Mouse (Mus musculus) cortical plate, adult 2 months (tissue): Measurements from ENCODE around the gene Zfp273. TPM values are rescaled to one million over a fixed set of nuclear protein-coding genes. Genes with fewer than 3 reads are reported as not detected.
"Not testable (repeated sequence)": the region's sequence is repeated elsewhere in the genome, so short reads cannot be mapped to it uniquely, and the experiment has no call there.

Experiments used
- H3K27ac ChIP-seq: fragments of 200-500 bp; 2 replicates; pipeline ENCODE4 v1.5.1; 2012; ENCODE audit warnings: low read length, control low read depth, inconsistent platforms; ENCODE audit not compliant: insufficient read depth
- H3K4me1 ChIP-seq: fragments of 200-500 bp; 2 replicates; pipeline ENCODE4 v1.6.1; 2011; ENCODE audit warnings: low read length; ENCODE audit not compliant: control insufficient read depth, insufficient read depth
- H3K4me3 ChIP-seq: fragments of 200-500 bp; 2 replicates; pipeline ENCODE4 v1.5.1; 2011; ENCODE audit warnings: mild to moderate bottlenecking, low read length, control low read depth; ENCODE audit not compliant: insufficient read depth
- CTCF ChIP-seq: fragments of 200-500 bp; IDR thresholded peaks from 2 replicates; pipeline ENCODE4 v1.5.1; 2011; ENCODE audit warnings: mild to moderate bottlenecking, control low read depth, low read length; ENCODE audit not compliant: insufficient read depth; ENCODE audit errors: extremely low read depth
- POLR2A ChIP-seq: fragments of 200-500 bp; IDR thresholded peaks from 2 replicates; pipeline ENCODE4 v1.6.1; 2011; ENCODE audit warnings: mild to moderate bottlenecking, low read length, control low read depth; ENCODE audit not compliant: insufficient read depth; ENCODE audit errors: extremely low read depth
- polyA plus RNA-seq: library from polyadenylated mRNA; depleted of rRNA; stranded (reverse); fragments of >200 nt; gene quantifications from 2 replicates; pipeline ENCODE4 v1.2.3, GENCODE M21; 2012; rRNA removed

The Zfp273 gene
- polyA plus RNA-seq, 1 experiment: 4.4 TPM

DNA sequence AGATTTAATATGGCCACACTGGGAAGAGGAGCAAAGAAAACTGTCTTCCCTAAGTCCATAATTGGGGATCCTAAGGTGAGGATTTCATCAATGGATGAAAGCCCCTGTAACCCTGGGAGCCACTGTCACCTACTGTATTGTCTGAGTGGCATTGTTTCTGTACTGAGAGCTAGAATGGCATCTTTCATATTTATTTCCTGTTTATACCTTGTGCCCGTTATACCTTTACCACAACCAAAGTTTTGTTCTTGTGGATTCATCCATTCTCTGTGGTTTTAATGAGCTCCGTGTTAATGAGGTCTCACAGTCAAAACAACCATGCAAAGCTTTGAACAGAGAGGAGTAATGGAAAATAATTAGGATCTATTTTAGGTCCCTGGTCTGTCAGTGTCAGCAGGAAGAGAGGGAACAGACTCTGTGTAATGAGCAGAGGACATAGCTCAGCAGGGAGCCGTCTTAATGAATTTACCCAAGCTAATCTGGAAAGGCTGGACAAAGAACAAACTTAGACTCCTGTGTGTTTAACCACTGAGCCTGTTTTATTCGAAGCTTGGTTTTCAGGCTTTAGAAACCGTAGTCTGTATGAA lies 51.3 kb downstream of the Zfp273 start:
- Histone ChIP-seq H3K4me1 (no peaks in the 10 kb centered on the region), H3K4me3 (no peak overlapping the region), H3K27ac (no peak overlapping the region)
- no peak for TF ChIP-seq POLR2A
- TF ChIP-seq CTCF: no peak

DNA sequence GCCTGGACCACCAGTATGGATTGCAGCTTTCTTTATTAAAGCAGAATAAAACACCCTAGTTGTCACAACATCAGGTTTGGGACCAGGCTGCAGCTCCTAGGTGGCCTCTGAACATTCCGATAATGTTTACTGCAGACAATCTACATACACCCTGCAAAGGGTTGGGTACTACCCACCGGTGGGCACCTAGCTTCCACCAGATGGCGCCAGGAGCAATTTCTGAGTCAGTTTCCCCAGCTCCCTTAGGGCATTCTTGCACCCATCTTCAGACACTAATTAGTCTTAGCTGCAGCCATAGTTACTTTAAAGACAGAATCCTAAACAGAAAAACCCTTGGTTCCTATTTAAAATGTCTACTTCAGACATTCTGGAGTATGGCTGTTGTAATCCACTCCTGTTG lies 54.4 kb downstream of the Zfp273 start:
- Histone ChIP-seq H3K27ac (no peak overlapping the region), H3K4me1 (no peaks in the 10 kb centered on the region)

DNA sequence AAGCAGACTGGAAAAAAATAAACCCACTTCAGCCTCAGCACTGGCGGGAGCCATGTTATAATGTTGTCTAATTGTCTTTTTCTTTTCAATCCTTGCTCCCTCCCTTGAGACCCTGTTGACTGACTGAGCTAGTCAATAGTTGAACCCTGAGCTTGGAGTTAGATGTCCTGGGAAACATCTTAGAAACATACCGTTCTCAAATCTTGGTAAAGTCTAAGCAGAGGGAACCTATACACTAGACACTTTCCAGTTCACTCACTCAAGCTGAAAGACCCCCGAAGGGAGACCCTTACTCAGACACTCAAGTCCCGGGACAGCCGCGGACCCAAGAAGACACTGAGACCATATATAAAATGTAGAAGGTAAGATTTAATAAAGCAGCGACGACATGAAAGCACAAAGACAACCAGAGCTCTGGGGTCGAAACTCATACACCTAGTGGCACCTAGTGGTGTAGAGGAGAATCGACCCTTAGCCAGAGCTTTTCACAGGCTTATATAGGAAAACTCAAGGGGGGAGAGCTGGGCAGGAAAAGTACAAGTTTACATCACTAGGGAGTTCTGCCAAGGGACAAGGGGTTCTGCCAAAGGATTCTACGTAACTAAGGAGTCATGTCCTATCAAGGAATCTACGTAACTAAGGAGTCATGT lies 62.6 kb downstream of the Zfp273 start:
- not testable (repeated sequence) for H3K4me1 ChIP-seq, H3K4me3 ChIP-seq, H3K27ac ChIP-seq

More for the DNA sequence above, 54.4 kb downstream of the Zfp273 start:
- no peak for TF ChIP-seq CTCF
- no peak for TF ChIP-seq POLR2A
- H3K4me3 ChIP-seq: no peak overlapping the region

Other genes starting within 250 kb of the Zfp273 start
- gene Zfp729b, start 204.0 kb upstream of the Zfp273 start, polyA plus RNA-seq: 3.4 and 3.5 TPM in 2 replicates
- gene Gm49345, start 176.0 kb upstream of the Zfp273 start, polyA plus RNA-seq: not detected in 2 replicates
- gene Zfp729a, start 175.9 kb upstream of the Zfp273 start, polyA plus RNA-seq: 3.8 and 4.4 TPM in 2 replicates
- 11.9 and 13.8 TPM in 2 replicates for gene Zfp738, start 126.7 kb upstream of the Zfp273 start, polyA plus RNA-seq
- 4.8 and 5.1 TPM in 2 replicates for gene Zfp65, start 84.6 kb upstream of the Zfp273 start, polyA plus RNA-seq
- 3.6 and 3.7 TPM in 2 replicates for gene Zfp85, start 58.5 kb upstream of the Zfp273 start, polyA plus RNA-seq
- 3.1 and 3.2 TPM in 2 replicates for gene Zfp493, start 34.0 kb upstream of the Zfp273 start, polyA plus RNA-seq
- gene Gm10037, start 17.4 kb downstream of the Zfp273 start, polyA plus RNA-seq: 16.6 and 18.0 TPM in 2 replicates
- gene BC048507, start 49.6 kb downstream of the Zfp273 start, polyA plus RNA-seq: 0.21 TPM in 2 replicates